Mouse (Mus musculus) right cerebral cortex, postnatal 10 days (tissue): ENCODE data around the gene Wars2.

Experiments
- DNase-seq, 2 experiments: peaks; one replicate each; pipeline ENCODE4 v3.0.0; 2021; ENCODE audit warnings: low spot score in 2 of 2

Gene Wars2

DNA sequence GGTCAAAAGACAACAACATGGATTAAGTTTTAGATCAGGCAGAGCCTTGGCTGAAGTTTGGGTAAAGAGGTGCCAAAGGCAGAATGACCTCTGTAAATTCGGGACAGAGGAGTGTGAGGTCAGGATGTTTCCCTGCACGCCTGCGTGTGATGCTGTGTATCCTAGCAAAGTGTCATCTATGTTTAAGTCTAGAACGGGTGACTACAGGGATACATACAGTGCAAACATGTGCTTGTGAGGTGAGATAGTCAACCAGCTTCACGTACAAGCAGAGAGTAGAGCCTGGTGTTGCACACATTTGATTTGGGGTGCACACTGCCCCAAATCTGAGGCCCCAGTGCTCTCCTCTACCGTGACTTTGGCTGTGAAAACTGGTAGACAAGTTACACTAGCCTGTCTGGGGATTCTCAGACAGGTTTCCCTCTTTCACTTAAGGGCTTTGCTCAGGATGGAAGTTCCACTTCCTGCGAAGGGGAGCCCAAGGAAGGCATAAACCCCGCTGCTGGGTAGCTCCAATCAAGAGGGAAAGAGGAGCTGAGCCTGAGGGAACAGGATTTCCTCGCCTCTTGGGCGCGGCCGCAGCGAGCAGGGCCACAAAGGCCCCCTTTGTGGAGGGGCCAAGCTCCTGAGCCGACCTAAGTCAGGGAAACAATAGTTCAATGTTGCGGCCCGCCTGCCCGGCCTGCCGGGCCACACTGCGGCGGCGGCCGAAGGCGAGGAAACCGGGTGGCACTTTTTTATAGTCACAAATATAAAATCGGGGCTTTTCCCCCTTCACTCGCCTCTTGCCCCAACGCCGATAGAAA, 107.3 kb downstream of the Wars2 start:
- no peak for DNase-seq

DNA sequence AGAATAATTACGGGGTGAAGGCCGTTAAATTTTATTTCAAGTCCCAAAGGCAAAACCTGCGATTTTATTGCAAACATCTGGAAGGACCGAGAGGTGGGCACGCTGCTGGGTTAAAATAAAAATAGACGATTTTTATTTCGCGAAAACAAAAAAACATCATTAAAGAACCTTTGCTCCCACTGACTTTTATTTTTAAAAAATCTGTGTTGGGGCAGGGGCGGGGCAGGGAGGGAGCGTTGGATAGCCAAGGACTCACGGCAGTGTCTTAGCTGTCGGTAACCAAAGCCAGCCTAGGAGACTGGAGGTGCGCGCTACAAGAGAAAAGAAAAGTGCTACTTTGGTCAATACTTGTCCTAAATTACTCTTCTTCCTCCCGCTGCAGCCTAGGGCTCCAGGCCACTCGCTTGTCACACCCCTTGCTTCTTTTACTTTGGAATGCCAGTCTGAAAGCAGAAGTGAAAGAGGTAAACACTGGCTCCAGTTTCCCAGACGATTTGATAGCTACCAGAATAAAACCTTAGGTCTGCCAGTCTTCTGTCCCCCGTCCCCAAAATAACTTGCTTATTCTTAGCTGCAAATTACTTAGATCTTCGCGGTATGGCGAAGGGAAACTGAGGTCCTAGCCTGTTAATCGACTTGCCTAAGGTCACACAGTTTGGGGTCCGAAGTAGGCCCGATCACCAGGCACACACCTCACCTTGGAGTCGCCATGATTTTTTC, 108.1 kb downstream of the Wars2 start:
- no peak for DNase-seq

DNA sequence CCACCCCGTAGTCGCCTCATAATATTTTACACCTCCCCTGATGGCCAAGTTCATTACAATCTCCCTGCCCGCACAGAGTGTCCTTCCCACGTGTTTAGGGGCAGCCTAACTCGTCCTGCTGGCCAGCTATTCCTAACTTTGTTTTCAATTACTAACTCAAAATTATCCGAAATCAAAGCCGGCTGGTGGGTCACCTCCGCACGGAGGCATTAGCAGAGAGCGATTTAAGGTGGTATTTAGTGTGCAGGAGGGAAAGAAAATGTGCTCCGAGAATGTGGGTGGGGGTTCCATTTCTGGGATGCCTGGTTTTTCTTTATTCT, 108.6 kb downstream of the Wars2 start:
- no peak for DNase-seq

DNA sequence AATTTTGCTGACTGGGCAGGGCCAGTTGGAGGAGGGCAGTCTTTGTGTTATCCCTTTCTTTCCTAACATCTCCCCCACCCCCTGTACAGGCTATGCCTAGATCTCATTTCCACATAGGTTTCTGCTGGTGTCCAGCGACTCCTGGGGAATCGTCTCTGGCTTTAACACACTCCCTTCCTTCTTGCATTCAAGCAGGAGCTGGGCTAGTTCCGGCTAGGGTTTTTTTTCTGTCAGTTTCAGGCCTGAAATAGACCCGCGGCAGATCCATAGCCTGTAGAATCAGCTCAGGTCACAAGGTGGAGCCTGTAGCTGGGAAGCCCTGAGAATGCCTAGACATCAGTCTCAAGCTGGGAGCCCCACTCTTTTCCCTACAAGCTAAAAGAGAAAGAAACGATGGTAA, 109.0 kb downstream of the Wars2 start:
- no peak for DNase-seq

DNA sequence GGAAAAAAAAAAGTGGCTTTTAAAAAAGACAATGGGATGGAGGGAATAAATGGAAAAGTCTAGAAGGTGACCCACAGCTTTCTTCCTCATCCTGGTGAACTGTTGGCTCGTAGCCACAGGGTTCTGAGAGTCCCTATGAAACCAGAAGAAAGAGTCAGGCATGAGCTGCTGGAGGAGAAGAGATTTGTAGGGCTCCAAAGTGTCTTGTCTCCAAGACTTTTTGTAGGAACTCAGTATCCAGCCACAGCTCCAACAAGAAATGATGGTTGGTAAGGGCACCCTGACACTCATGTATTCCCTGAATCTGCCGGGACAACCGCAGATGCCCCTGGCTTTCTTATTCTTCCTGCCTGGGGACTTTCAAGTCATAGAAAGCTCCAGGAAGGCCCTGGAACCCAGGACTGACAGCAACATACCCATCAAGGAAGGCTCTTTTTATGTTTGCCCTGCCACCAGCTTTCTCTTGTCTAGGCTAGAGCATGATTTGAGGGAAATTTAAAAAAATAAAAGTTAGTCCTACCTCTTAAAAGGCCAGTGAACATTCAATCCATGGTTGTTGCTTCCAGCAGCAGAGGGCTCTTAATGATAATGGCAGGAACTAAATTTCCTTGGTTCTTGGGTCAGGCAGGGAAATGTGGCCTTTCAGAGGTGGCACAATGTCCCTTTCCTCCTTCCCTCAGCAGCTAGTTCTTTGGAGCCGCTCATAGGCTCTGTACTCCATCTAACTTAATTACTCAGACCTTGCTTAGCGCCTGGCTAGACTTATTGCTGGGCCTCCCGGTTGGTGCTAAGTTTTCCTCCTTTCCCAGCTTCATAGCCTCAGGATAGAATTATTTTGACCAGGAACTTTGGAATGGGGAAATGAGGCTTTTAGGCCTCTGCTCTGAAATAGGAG, 110.7 kb downstream of the Wars2 start:
- DNase-seq = no peak

GRCm38 (mm10) chr3:99252461-99253091, 111.7 kb downstream of the Wars2 start:
- no peak for DNase-seq

DNA sequence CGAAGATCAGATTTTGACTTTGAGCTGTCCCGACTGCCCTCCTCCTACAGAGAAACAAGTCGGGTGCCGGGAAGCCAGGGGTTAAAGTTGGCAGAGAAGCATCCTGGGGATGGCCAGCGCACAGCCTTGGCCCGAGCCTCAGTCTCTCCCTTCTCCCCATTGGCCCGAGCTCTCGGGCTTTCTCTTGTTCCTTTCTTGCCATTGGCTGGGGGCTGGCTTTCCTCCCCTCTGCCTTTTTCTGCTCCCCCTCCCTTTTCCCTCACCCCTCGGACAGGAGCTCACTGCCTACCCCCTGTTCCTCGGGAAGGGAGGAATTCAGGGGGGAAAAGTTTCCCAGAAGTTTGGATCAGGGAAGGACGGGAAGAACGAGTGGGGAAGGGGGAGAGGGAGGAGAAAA, 112.2 kb downstream of the Wars2 start:
- no peak for DNase-seq

DNA sequence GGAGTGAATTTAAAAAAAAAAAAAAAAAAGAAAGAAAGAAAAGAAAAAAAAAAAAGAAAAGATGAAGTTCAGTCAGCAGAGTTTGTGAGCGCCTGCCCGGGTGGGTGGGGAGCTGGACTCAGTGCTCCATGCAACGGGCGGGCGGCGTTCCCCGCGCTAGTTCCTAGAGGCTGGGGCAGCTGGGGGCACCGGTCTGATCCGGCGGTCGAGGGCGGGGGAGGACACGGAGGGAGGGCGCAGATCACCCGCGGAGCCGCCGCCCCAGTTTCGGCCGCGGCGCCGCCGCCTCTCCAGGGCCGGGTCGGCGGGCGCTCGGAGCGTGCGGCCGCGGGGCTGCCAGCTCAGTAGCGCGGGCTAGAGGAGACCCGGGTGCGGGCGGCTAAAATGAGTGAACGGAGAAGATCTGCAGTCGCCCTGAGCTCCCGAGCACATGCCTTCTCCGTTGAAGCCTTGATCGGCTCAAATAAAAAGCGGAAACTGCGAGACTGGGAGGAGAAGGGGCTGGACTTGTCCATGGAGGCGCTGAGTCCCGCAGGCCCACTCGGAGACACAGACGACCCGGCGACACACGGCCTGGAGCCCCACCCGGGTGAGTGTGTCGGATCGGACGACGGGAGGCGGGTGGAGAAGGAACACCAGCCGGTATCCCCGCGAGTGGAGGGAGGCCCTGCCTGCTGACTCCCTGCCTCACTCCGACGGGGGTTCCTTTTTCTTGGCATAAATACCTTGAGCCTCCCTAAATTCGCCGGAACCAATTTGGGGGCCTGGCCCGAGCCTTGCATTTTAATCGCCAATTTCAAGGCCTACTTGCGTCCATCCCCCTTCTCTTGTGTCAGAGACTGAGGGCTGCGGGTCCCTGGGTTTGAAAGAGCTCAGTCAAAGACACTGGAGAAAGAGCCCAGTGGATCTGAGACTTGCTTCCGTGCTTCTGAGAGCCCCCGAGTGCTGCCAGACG, 112.9 kb downstream of the Wars2 start:
- DNase-seq = no peak

DNA sequence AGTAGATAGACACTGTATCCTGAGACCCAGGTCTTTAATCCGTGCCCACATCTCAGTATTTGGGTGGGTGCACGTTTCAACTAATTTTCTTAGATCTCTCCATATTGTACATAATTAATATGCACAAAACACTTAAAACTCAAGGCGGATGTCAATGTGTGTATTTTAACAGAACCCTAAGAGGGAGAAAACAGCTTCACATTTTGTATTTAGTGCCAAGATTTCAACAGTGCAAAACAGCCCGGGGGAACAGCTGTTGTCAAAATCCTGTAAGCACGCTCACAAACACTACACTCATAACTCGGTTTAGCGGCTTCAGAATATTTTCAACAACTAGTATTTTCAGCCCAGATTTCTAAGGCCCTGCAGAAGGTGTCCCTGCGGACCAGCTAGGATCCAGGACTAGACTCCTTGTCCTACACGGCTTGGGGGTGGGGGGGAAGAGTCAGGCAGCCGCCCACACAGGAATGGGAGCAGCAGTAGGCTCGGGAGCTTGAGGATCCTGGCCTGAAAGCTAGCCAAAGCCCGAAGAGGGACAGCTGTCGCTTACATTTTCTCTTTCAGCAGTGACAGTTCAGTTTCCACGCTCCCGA, 113.8 kb downstream of the Wars2 start:
- no peak for DNase-seq

DNA sequence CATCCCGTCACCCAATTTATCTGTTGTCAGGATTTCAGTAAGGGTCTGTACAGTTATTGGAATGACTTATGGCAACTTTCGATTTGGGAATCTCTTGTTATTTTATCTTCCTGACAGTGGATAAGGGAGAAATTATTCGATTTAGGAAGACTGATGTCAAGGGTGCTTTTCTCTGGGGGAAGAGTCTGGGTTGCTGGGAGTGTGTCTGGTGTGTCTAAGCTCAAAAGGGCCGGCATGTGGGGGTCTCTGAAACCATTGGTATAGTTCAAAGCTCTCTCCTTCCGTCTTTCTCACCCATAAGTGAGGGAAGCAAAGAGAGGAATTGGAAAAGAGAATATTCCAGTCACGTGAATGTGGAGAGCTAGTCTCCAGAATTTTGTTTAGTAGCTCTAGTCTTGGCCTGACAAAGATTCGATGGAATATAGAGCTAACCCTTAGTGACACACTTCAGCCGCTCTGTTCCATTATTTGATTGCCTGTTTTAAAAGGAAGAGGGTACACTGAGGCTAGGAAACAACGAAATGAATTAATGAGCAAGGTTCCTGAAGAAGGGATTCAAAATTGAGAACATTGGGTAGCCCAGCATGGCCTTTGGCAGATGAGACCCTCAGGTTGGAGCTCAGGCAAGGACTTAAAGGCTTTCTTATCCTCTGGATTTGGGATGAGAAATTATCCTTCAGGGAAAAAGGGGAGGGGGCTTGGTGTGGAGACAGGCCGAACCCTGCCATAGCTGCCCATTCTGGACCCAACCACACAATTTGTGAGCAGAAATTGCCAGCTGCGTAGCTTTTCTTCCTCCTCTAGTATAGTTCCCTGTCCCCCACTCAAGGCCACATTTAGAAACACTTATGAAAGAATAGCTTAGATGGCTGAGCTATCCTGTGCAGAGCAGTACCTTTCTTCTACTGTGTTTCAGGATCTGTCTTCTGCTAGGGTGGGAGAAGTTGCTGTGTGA, 114.8 kb downstream of the Wars2 start:
- DNase-seq = no peak

- DNase-seq = no peak
These were observed 115.5 kb downstream of the Wars2 start for GRCm38 (mm10) chr3:99256366-99256750.

GRCm38 (mm10) chr3:99256766-99257165, 115.9 kb downstream of the Wars2 start:
- no peak for DNase-seq

- DNase-seq = no peak
These were observed 117.0 kb downstream of the Wars2 start for GRCm38 (mm10) chr3:99257586-99258577.

- DNase-seq = no peak
These were observed 118.9 kb downstream of the Wars2 start for GRCm38 (mm10) chr3:99259741-99260270.

GRCm38 (mm10) chr3:99260395-99260794, 119.5 kb downstream of the Wars2 start:
- no peak for DNase-seq

GRCm38 (mm10) chr3:99261371-99261791, 120.5 kb downstream of the Wars2 start:
- no peak for DNase-seq

GRCm38 (mm10) chr3:99261986-99262385, 121.1 kb downstream of the Wars2 start:
- no peak for DNase-seq

GRCm38 (mm10) chr3:99263471-99263903, 122.6 kb downstream of the Wars2 start:
- no peak for DNase-seq
